Mouse (Mus musculus) C2C12 (cell line): Measurements from ENCODE around the gene Drosha. TPM values are rescaled to one million over a fixed set of nuclear protein-coding genes. Genes with fewer than 3 reads are reported as not detected.

ENCODE experiments used
- H3K27me3 ChIP-seq: one replicate; pipeline ENCODE4 v1.6.1; 2011; ENCODE audit not compliant: control insufficient read depth, insufficient read depth, insufficient read length
- H3K36me3 ChIP-seq: one replicate; pipeline ENCODE4 v1.6.1; 2011; ENCODE audit not compliant: control insufficient read depth, insufficient read depth
- H3K4me3 ChIP-seq: one replicate; pipeline ENCODE4 v1.5.1; 2011; ENCODE audit warnings: mild to moderate bottlenecking, control low read depth; ENCODE audit not compliant: poor library complexity, insufficient read depth, severe bottlenecking
- H3K79me2 ChIP-seq: one replicate; pipeline ENCODE4 v1.6.1; 2011; ENCODE audit not compliant: control insufficient read depth, insufficient read depth
- H3K79me3 ChIP-seq: one replicate; pipeline ENCODE4 v1.6.1; 2011; ENCODE audit warnings: low read depth, control low read depth
- H3ac ChIP-seq: one replicate; pipeline ENCODE3; 2011; ENCODE audit warnings: low read depth; ENCODE audit not compliant: control insufficient read depth, insufficient read length
- CEBPB ChIP-seq: IDR thresholded peaks from one replicate; pipeline ENCODE4 v1.6.1; 2011; ENCODE audit warnings: low read depth, mild to moderate bottlenecking, control low read depth, moderate library complexity
- CTCF ChIP-seq: IDR thresholded peaks from one replicate; pipeline ENCODE4 v1.5.1; 2011; ENCODE audit not compliant: control insufficient read depth, insufficient read depth, insufficient read length
- FOSL1 ChIP-seq: IDR thresholded peaks from one replicate; pipeline ENCODE4 v1.8.0; 2011; ENCODE audit warnings: mild to moderate bottlenecking, low read length; ENCODE audit not compliant: poor library complexity, insufficient read depth, severe bottlenecking
- MAX ChIP-seq: IDR thresholded peaks from one replicate; pipeline ENCODE4 v1.6.1; 2011; ENCODE audit warnings: mild to moderate bottlenecking, control low read depth
- MYOD1 ChIP-seq: IDR thresholded peaks from one replicate; pipeline ENCODE4 v1.6.1; 2011; ENCODE audit warnings: low read depth; ENCODE audit not compliant: control insufficient read depth, insufficient read length
- MYOG ChIP-seq: IDR thresholded peaks from one replicate; pipeline ENCODE4 v1.6.1; 2011; ENCODE audit not compliant: control insufficient read depth, insufficient read length; ENCODE audit errors: extremely low read depth
- USF1 ChIP-seq: IDR thresholded peaks from one replicate; pipeline ENCODE4 v1.6.1; 2011; ENCODE audit warnings: low read depth, mild to moderate bottlenecking, control low read depth, moderate library complexity
- polyA plus RNA-seq: library from polyadenylated mRNA; unstranded; fragments of >200 nt; fragmentation: generic; extraction: Trizol; gene quantifications from one replicate; pipeline ENCODE4 v1.2.1, GENCODE M21; 2012; ENCODE audit warnings: missing spikeins

The Drosha gene
- polyA plus RNA-seq, 1 experiment: 42.0 TPM

- TF ChIP-seq MYOD1: no peak
- Histone ChIP-seq H3K79me3 (no peaks in the 10 kb centered on the region), H3K4me3 (no peak overlapping the region), H3K36me3 (no peaks in the 10 kb centered on the region), H3K79me2 (no peaks in the 10 kb centered on the region), H3ac (no peak overlapping the region), H3K27me3 (peaks cover 3% of the 10 kb centered on the region)
Measured at GRCm38 (mm10) chr15:12941106-12941505, 116.5 kb downstream of the Drosha start.

- Histone ChIP-seq H3ac (no peak overlapping the region), H3K4me3 (no peak overlapping the region), H3K27me3 (peaks cover 3% of the 10 kb centered on the region), H3K79me2 (no peaks in the 10 kb centered on the region), H3K79me3 (no peaks in the 10 kb centered on the region), H3K36me3 (no peaks in the 10 kb centered on the region)
- TF ChIP-seq USF1 (no peak), CTCF (no peak), CEBPB (no peak), MAX (no peak), MYOG (no peak), FOSL1 (no peak), MYOD1 (no peak)
Measured at GRCm38 (mm10) chr15:12941651-12942180, 117.1 kb downstream of the Drosha start.

GRCm38 (mm10) chr15:12942424-12942823 lies 117.8 kb downstream of the Drosha start:
- H3ac ChIP-seq: no peak overlapping the region
- peaks cover 3% of the 10 kb centered on the region for H3K27me3 ChIP-seq
- TF ChIP-seq MAX (no peak), MYOD1 (no peak), FOSL1 (no peak), CTCF (no peak), USF1 (no peak), MYOG (no peak), CEBPB (no peak)
- H3K79me3 ChIP-seq: no peaks in the 10 kb centered on the region
- no peaks in the 10 kb centered on the region for H3K36me3 ChIP-seq
- H3K4me3 ChIP-seq: no peak overlapping the region
- H3K79me2 ChIP-seq: no peaks in the 10 kb centered on the region

- no peak overlapping the region for H3ac ChIP-seq
- H3K4me3 ChIP-seq: no peak overlapping the region
- no peak for TF ChIP-seq FOSL1
- TF ChIP-seq MAX: no peak
- TF ChIP-seq CTCF: no peak
- TF ChIP-seq MYOD1: no peak
- no peak for TF ChIP-seq MYOG
- TF ChIP-seq CEBPB: no peak
- TF ChIP-seq USF1: no peak
- no peaks in the 10 kb centered on the region for H3K36me3 ChIP-seq
- peaks cover 5% of the 10 kb centered on the region for H3K27me3 ChIP-seq
- no peaks in the 10 kb centered on the region for H3K79me2 ChIP-seq
- no peaks in the 10 kb centered on the region for H3K79me3 ChIP-seq
Measured at GRCm38 (mm10) chr15:12958051-12958450, 133.4 kb downstream of the Drosha start.

GRCm38 (mm10) chr15:12962179-12962578 lies 137.6 kb downstream of the Drosha start:
- Histone ChIP-seq H3K36me3 (no peaks in the 10 kb centered on the region), H3K79me3 (no peaks in the 10 kb centered on the region), H3ac (no peak overlapping the region), H3K27me3 (peaks cover 5% of the 10 kb centered on the region), H3K4me3 (no peak overlapping the region), H3K79me2 (no peaks in the 10 kb centered on the region)
- TF ChIP-seq MAX: no peak
- TF ChIP-seq CTCF: no peak
- no peak for TF ChIP-seq MYOG
- no peak for TF ChIP-seq FOSL1
- no peak for TF ChIP-seq CEBPB
- TF ChIP-seq USF1: no peak
- no peak for TF ChIP-seq MYOD1

- Histone ChIP-seq H3ac (no peak overlapping the region), H3K79me3 (no peaks in the 10 kb centered on the region), H3K36me3 (no peaks in the 10 kb centered on the region), H3K27me3 (peaks cover 2% of the 10 kb centered on the region), H3K4me3 (no peak overlapping the region), H3K79me2 (no peaks in the 10 kb centered on the region)
- TF ChIP-seq MAX: no peak
- no peak for TF ChIP-seq MYOD1
- no peak for TF ChIP-seq CTCF
- no peak for TF ChIP-seq MYOG
- no peak for TF ChIP-seq FOSL1
- no peak for TF ChIP-seq USF1
- TF ChIP-seq CEBPB: no peak
Measured at GRCm38 (mm10) chr15:12965209-12965608, 140.6 kb downstream of the Drosha start.
